In genomic region chr11:5803551-5803981, GRCm38 (mm10) we compare ENCODE assay signal across 8 mouse cellular contexts. TPM values are rescaled to one million over a fixed set of nuclear protein-coding genes. Genes with fewer than 3 reads are reported as not detected.
DNase-seq lines count a peak whose midpoint lies in the region; ATAC-seq lines count a peak whose summit lies in the region.

Gene Pgam2, minus strand, starts transcription at chr11:5803733.

- H3K9me3 ChIP-seq in liver, embryonic 16.5 days (replicated peaks; ENCODE audit: control insufficient read depth, low read length), result no peaks in the 10 kb centered on the region

- intact Hi-C loops in heart, postnatal 25 days (cut with DNase I), result no loop called here

- peaks cover 3% of the 10 kb centered on the region; the same call in 1 of the 2 replicates for H3K4me1 ChIP-seq in liver, embryonic 16.5 days (ENCODE audit: control insufficient read depth, low read depth, low read length)

- H3K36me3 ChIP-seq in liver, embryonic 16.5 days (ENCODE audit: control insufficient read depth, insufficient read depth), result peaks cover 12% of the 10 kb centered on the region; the same call in 1 of the 2 replicates

- DNase-seq in adrenal gland, postnatal 10 days, result no peak
- DNase-seq in adrenal gland, adult 18-20 months (ENCODE audit: low spot score in 2 of 2), result no peak
- DNase-seq in right cerebral cortex, adult 18-20 months, result peak; percentile 38
- no peak for DNase-seq in right cerebral cortex, postnatal 14 days
- DNase-seq in heart, postnatal 25 days (ENCODE audit: low spot score), result peak; percentile 27
- DNase-seq in adrenal gland, postnatal 36 days, result no peak
- DNase-seq in adrenal gland, postnatal 25 days, result no peak

- ATAC-seq in liver, embryonic 16.5 days (ENCODE audit: low read depth), result no peak

- no peak within 1 kb of the TSS for H3K9ac ChIP-seq in liver, embryonic 16.5 days (ENCODE audit: low read depth, low read length)

- H3K4me3 ChIP-seq in liver, embryonic 16.5 days (ENCODE audit: low read depth, low read length), result no peak within 1 kb of the TSS

- no peak within 1 kb of the TSS for H3K4me2 ChIP-seq in liver, embryonic 16.5 days (ENCODE audit: low read depth, low read length)

- 35% methylated on average over 8 of the region's 8 CpGs for WGBS in liver, embryonic 16.5 days (ENCODE audit: insufficient replicate concordance)

- H3K27ac ChIP-seq in liver, embryonic 16.5 days (ENCODE audit: low read length), result no peak within 1 kb of the TSS

- no peaks in the 10 kb centered on the region for H3K27me3 ChIP-seq in liver, embryonic 16.5 days (ENCODE audit: control insufficient read depth, insufficient read depth, low read depth, low read length)

RNA-seq across cellular contexts. Expression of gene Pgam2, which starts in this region (rescaled TPM):
- 100 to 1,000 TPM in 1 of 2 experiments, 10 to 100 TPM in 1; 37.0 to 157 TPM for total RNA-seq in adrenal gland, postnatal 10 days (2021)
- total RNA-seq in adrenal gland, adult 18-20 months (2021), result 1 to 10 TPM in 1 of 2 experiments, not detected in 1; 1.1 TPM
- total RNA-seq in heart, postnatal 25 days (2021), result 100 to 1,000 TPM; 914 to 924 TPM
- polyA plus RNA-seq in liver, embryonic 16.5 days (2015; fragmentation: Nextera tagmentation; extraction: Ambion mirVana), result 7.7 and 15.3 TPM in 2 replicates
- not detected for total RNA-seq in adrenal gland, postnatal 36 days (2021)
- total RNA-seq in adrenal gland, postnatal 25 days (2021), result not detected in 2 replicates

Comparison
In these comparisons a context has a peak if more than half of its experiments do, and no peak if none do; other contexts are left out.
1. RNA of gene Pgam2 (total RNA-seq): 914 to 924 TPM in heart, postnatal 25 days and 37.0 to 157 TPM in adrenal gland, postnatal 10 days; 1.1 TPM in adrenal gland, adult 18-20 months, not detected in adrenal gland, postnatal 25 days and not detected in adrenal gland, postnatal 36 days; every median in the first group is over 10 times any median in the second.
2. RNA of gene Pgam2 (total RNA-seq): 914 to 924 TPM in heart, postnatal 25 days; 37.0 to 157 TPM in adrenal gland, postnatal 10 days; every median in the first group is over 4 times any median in the second.
3. DNase-seq: peak in right cerebral cortex, adult 18-20 months (single experiment) and heart, postnatal 25 days (single experiment); none in adrenal gland, postnatal 10 days (single experiment), adrenal gland, adult 18-20 months (0 of 2), right cerebral cortex, postnatal 14 days (single experiment), adrenal gland, postnatal 36 days (0 of 2) and adrenal gland, postnatal 25 days (single experiment).